Mouse (Mus musculus) sigmoid colon, adult 10 weeks (tissue): ENCODE data around the gene Hpdl. TPM values are rescaled to one million over a fixed set of nuclear protein-coding genes. Genes with fewer than 3 reads are reported as not detected.

Source experiments
- polyA plus RNA-seq: library from polyadenylated mRNA; stranded (reverse); fragments of 350-450 nt; fragmentation: Illumina TruSeq; extraction: RNeasy Lipid Tissue Mini Kit (QIAGEN cat#74804); gene quantifications from one replicate; pipeline ENCODE4 v1.2.3, GENCODE M21; 2014; ENCODE audit warnings: low read depth, low replicate concordance

Hpdl gene
- 0.57 TPM for polyA plus RNA-seq

DNA sequence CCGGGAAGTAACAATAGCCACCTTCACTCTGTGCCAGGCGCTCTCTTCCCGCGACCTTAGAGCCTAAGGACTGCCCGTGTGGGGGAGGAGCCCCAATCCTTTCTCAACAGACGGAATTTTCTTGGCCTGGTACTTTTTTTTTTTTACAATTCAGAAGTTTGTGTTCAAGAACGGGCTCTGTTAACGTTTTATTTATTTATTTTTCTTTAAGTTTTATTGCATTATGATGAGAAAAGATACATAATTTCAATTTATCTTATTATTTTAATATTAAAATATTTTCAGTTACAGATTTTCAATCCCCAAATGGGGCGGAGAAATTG is at the start of gene Hpdl:
Gene Hpdl, minus strand, starts transcription at position 14 of the 323 bp plus-strand sequence.

DNA sequence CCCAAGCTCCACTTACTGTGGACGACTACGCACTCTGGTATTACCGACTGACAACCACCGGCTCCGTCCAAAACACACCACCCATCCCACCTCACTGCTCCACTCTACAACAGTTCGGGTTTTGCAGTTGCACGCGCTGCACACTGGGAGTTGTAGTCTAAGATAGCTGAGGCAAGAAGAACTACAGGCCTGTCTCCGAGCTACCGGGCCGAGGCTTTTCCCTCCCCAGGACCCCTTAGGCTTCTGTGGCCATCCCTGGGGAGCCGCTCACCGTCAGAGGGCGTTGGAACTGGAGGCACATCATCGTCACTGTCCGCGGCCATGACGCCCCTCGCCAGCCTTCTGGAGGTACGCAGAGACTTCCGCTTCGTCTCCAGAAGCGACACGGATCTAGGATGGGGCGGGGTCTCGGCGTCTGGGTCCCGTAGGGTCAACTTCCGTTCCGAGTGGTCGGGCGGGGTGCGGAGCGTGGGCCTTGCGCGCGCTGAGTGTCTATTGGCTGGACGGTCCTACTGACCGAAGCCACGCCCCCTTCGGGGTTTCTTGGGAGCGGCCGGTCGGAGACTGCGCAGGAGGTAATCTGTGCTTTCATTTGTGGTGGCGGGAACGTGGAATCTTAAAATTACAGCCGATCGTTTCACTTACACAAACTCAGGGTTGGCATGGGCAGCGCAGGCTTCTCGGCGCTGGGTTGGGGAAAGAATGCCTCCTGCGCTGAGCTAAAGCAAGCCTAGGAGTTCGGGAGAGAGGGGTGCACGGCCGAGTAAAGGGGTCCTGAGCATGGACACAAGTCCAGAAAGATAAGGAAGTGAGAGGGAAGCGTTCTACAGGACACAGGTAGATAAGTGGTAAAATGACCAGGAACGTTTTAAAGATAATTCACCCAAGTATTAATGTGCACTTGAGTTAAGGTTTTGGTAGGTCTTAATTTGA is 14.0 kb downstream of the Hpdl start, which contains the start of the genes Toe1 and Mutyh:
Gene Toe1, minus strand, starts transcription at position 444 of the 933 bp plus-strand sequence.
Gene Mutyh, plus strand, starts transcription at position 527 of the 933 bp plus-strand sequence.

Other genes with a start within 250 kb of the Hpdl start
- 9.0 TPM for gene Ccdc17, start 225.1 kb downstream of the Hpdl start, polyA plus RNA-seq
- 110 TPM for gene Nasp, start 193.8 kb downstream of the Hpdl start, polyA plus RNA-seq
- 479 TPM for gene Akr1a1, start 170.0 kb downstream of the Hpdl start, polyA plus RNA-seq
- 2,194 TPM for gene Prdx1, start 136.2 kb downstream of the Hpdl start, polyA plus RNA-seq
- gene Mmachc, start 113.3 kb downstream of the Hpdl start, polyA plus RNA-seq = 26.6 TPM
- gene Ccdc163, start 113.2 kb downstream of the Hpdl start, polyA plus RNA-seq = 26.6 TPM
- gene Tesk2, start 100.8 kb downstream of the Hpdl start, polyA plus RNA-seq = 11.3 TPM
- gene Toe1, start 14.1 kb downstream of the Hpdl start, polyA plus RNA-seq = 5.1 TPM
- gene Mutyh, start 14.0 kb downstream of the Hpdl start, polyA plus RNA-seq = 1.6 TPM
- gene Zswim5, start 55.7 kb upstream of the Hpdl start, polyA plus RNA-seq = 2.4 TPM
- 7.3 TPM for gene Urod, start 172.7 kb upstream of the Hpdl start, polyA plus RNA-seq
- gene Hectd3, start 173.6 kb upstream of the Hpdl start, polyA plus RNA-seq = 15.8 TPM
- gene Eif2b3, start 197.7 kb upstream of the Hpdl start, polyA plus RNA-seq = 14.4 TPM